Mouse (Mus musculus) midbrain, embryonic 11.5 days (tissue): ENCODE results near the gene Litaf. TPM values are rescaled to one million over a fixed set of nuclear protein-coding genes. Genes with fewer than 3 reads are reported as not detected.

Experiments
- ATAC-seq: fragments of 200-750 bp; cut with Nextera tagmentation; 2 replicates; pipeline ENCODE4 v1.8.0; 2017; ENCODE audit warnings: moderate TSS enrichment, moderate library complexity; ENCODE audit not compliant: low FRiP score
- DNase-seq: peaks from one replicate; pipeline ENCODE4 v3.0.0; 2015; ENCODE audit warnings: low spot score; ENCODE audit errors: missing footprints
- H3K27ac ChIP-seq: fragments of 300-500 bp; sonication (generic); 2 replicates; pipeline ENCODE4 v1.5.1; 2014; ENCODE audit warnings: low read depth, low read length
- H3K27me3 ChIP-seq: fragments of 300-500 bp; sonication (generic); 2 replicates; pipeline ENCODE4 v1.6.1; 2014; ENCODE audit warnings: mild to moderate bottlenecking, low read length, moderate library complexity, mixed read lengths; ENCODE audit not compliant: control insufficient read depth, insufficient read depth
- H3K36me3 ChIP-seq: fragments of 300-500 bp; sonication (generic); 2 replicates; pipeline ENCODE4 v1.6.1; 2014; ENCODE audit warnings: mild to moderate bottlenecking, low read length, moderate library complexity, mixed read lengths; ENCODE audit not compliant: control insufficient read depth, insufficient read depth
- H3K4me1 ChIP-seq: fragments of 300-500 bp; sonication (generic); 2 replicates; pipeline ENCODE4 v1.6.1; 2014; ENCODE audit warnings: low read length; ENCODE audit not compliant: control insufficient read depth, insufficient read depth
- H3K4me2 ChIP-seq: fragments of 300-500 bp; sonication (generic); 2 replicates; pipeline ENCODE4 v1.6.1; 2014; ENCODE audit warnings: mild to moderate bottlenecking, moderate library complexity
- H3K4me3 ChIP-seq: fragments of 300-500 bp; sonication (generic); 2 replicates; pipeline ENCODE4 v1.5.1; 2014; ENCODE audit warnings: low read depth, low read length
- H3K9ac ChIP-seq: fragments of 300-500 bp; sonication (generic); 2 replicates; pipeline ENCODE4 v1.6.1; 2014; ENCODE audit warnings: low read length
- H3K9me3 ChIP-seq: fragments of 300-500 bp; sonication (generic); 2 replicates; pipeline ENCODE4 v1.6.1; 2016; ENCODE audit warnings: low read length; ENCODE audit not compliant: control insufficient read depth
- WGBS: fragments of 180-500 bp; shearing (Covaris S2); extraction: QIAGEN DNeasy Blood & Tissue Kit; methylation state at CpG from one replicate; pipeline ENCODE4 v1.1.7; 2014; 5-methylcytosine and 5-hydroxymethylcytosine counted together
- polyA plus RNA-seq: library from polyadenylated mRNA; unstranded; fragments of >200 nt; fragmentation: Nextera tagmentation; extraction: Ambion mirVana; gene quantifications from 2 replicates; pipeline ENCODE4 v1.2.1, GENCODE M21; 2014

Litaf gene
- polyA plus RNA-seq, 1 experiment from 2014 or later: 61.8 TPM

GRCm38 (mm10) chr16:11035790-11036431 is 30.0 kb downstream of the Litaf start:
- Histone ChIP-seq H3K27ac (no peak overlapping the region), H3K9me3 (no peaks in the 10 kb centered on the region), H3K9ac (no peak overlapping the region), H3K4me1 (no peaks in the 10 kb centered on the region), H3K4me3 (no peak overlapping the region), H3K4me2 (no peak overlapping the region), H3K36me3 (no peaks in the 10 kb centered on the region), H3K27me3 (no peaks in the 10 kb centered on the region)
- ATAC-seq (peak; percentile 80), DNase-seq (peak; percentile 98)
- WGBS: 27% methylated on average over 15 of the region's 15 CpGs

GRCm38 (mm10) chr16:11035273-11035672 is 30.7 kb downstream of the Litaf start:
- Histone ChIP-seq H3K4me1 (no peaks in the 10 kb centered on the region), H3K9ac (no peak overlapping the region), H3K9me3 (no peaks in the 10 kb centered on the region), H3K4me3 (no peak overlapping the region), H3K27me3 (no peaks in the 10 kb centered on the region), H3K36me3 (no peaks in the 10 kb centered on the region), H3K4me2 (no peak overlapping the region), H3K27ac (no peak overlapping the region)
- WGBS: 87% methylated on average over 9 of the region's 9 CpGs
- ATAC-seq (no peak), DNase-seq (no peak)

- Histone ChIP-seq H3K4me1 (no peaks in the 10 kb centered on the region), H3K27me3 (no peaks in the 10 kb centered on the region), H3K4me2 (no peak overlapping the region), H3K36me3 (no peaks in the 10 kb centered on the region), H3K4me3 (no peak overlapping the region), H3K9me3 (no peaks in the 10 kb centered on the region), H3K9ac (no peak overlapping the region), H3K27ac (no peak overlapping the region)
- DNase-seq: peak; percentile 96
- WGBS: under 1% methylated on average over 4 of the region's 4 CpGs
- peak; percentile 67 for ATAC-seq
Observed at GRCm38 (mm10) chr16:11034193-11034803, 31.7 kb downstream of the Litaf start.

- H3K9me3 ChIP-seq: no peaks in the 10 kb centered on the region
- 71% methylated on average over 3 of the region's 3 CpGs for WGBS
- H3K27me3 ChIP-seq: no peaks in the 10 kb centered on the region
- no peaks in the 10 kb centered on the region for H3K4me1 ChIP-seq
- no peak overlapping the region for H3K4me2 ChIP-seq
- DNase-seq (no peak), ATAC-seq (no peak)
- H3K36me3 ChIP-seq: no peaks in the 10 kb centered on the region
- no peak overlapping the region for H3K9ac ChIP-seq
- H3K27ac ChIP-seq: no peak overlapping the region
- H3K4me3 ChIP-seq: no peak overlapping the region
Observed at GRCm38 (mm10) chr16:11031320-11031719, 34.6 kb downstream of the Litaf start.

GRCm38 (mm10) chr16:11030844-11031243 is 35.1 kb downstream of the Litaf start:
- ATAC-seq (no peak), DNase-seq (no peak)
- H3K27ac ChIP-seq: no peak overlapping the region
- no peak overlapping the region for H3K9ac ChIP-seq
- 83% methylated on average over 4 of the region's 4 CpGs for WGBS
- H3K4me2 ChIP-seq: no peak overlapping the region
- H3K9me3 ChIP-seq: no peaks in the 10 kb centered on the region
- H3K27me3 ChIP-seq: no peaks in the 10 kb centered on the region
- H3K4me1 ChIP-seq: no peaks in the 10 kb centered on the region
- no peaks in the 10 kb centered on the region for H3K36me3 ChIP-seq
- H3K4me3 ChIP-seq: no peak overlapping the region

GRCm38 (mm10) chr16:11028206-11028605 is 37.8 kb downstream of the Litaf start:
- Histone ChIP-seq H3K27me3 (no peaks in the 10 kb centered on the region), H3K27ac (no peak overlapping the region), H3K4me3 (no peak overlapping the region), H3K9me3 (no peaks in the 10 kb centered on the region), H3K36me3 (no peaks in the 10 kb centered on the region), H3K4me1 (no peaks in the 10 kb centered on the region), H3K9ac (no peak overlapping the region), H3K4me2 (no peak overlapping the region)
- 87% methylated on average over 7 of the region's 7 CpGs for WGBS
- ATAC-seq: no peak
- no peak for DNase-seq

GRCm38 (mm10) chr16:11024841-11025240 is 41.1 kb downstream of the Litaf start:
- Histone ChIP-seq H3K27me3 (no peaks in the 10 kb centered on the region), H3K36me3 (no peaks in the 10 kb centered on the region), H3K9ac (no peak overlapping the region), H3K27ac (no peak overlapping the region), H3K4me1 (no peaks in the 10 kb centered on the region), H3K4me3 (no peak overlapping the region), H3K4me2 (no peak overlapping the region), H3K9me3 (no peaks in the 10 kb centered on the region)
- ATAC-seq (no peak), DNase-seq (no peak)
- WGBS: 81% methylated on average over 3 of the region's 3 CpGs

- Histone ChIP-seq H3K4me3 (no peak overlapping the region), H3K9ac (no peak overlapping the region), H3K36me3 (no peaks in the 10 kb centered on the region), H3K27me3 (no peaks in the 10 kb centered on the region), H3K4me2 (no peak overlapping the region), H3K4me1 (no peaks in the 10 kb centered on the region), H3K9me3 (no peaks in the 10 kb centered on the region), H3K27ac (no peak overlapping the region)
- DNase-seq (no peak), ATAC-seq (no peak)
- WGBS: 92% methylated on average over 5 of the region's 5 CpGs
Observed at GRCm38 (mm10) chr16:11023618-11024017, 42.3 kb downstream of the Litaf start.

- no peak for ATAC-seq
- WGBS: 89% methylated on average over 4 of the region's 4 CpGs
Observed at GRCm38 (mm10) chr16:11022113-11022489, 43.9 kb downstream of the Litaf start.

More at GRCm38 (mm10) chr16:11022113-11022489, 43.9 kb downstream of the Litaf start:
- Histone ChIP-seq H3K9ac (no peak overlapping the region), H3K27me3 (no peaks in the 10 kb centered on the region), H3K4me1 (no peaks in the 10 kb centered on the region), H3K4me2 (no peak overlapping the region), H3K27ac (no peak overlapping the region), H3K4me3 (no peak overlapping the region), H3K9me3 (no peaks in the 10 kb centered on the region), H3K36me3 (no peaks in the 10 kb centered on the region)
- no peak for DNase-seq
